Mouse (Mus musculus): ENCODE measurements around the gene Cct5.

- TF ChIP-seq ZC3H11A (IDR thresholded peaks at IDR 0.05; ENCODE audit: borderline replicate concordance, low read depth, low read length): no peak
- no peak for TF ChIP-seq HCFC1 (IDR thresholded peaks at IDR 0.05; ENCODE audit: borderline replicate concordance, insufficient read depth, low read length)
- TF ChIP-seq CHD2 (IDR thresholded peaks at IDR 0.05; ENCODE audit: low read depth, low read length): no peak
- no peak for TF ChIP-seq ZNF384 (IDR thresholded peaks at IDR 0.05; ENCODE audit: low read depth, low read length)
- TF ChIP-seq MAFK (IDR thresholded peaks at IDR 0.05; ENCODE audit: insufficient read depth, low read depth, low read length): no peak
Observed at GRCm38 (mm10) chr15:31571906-31572722, 29.5 kb downstream of the Cct5 start.

All from ES-E14 (cell line).